Mouse (Mus musculus) heart, embryonic 16.5 days (tissue): ENCODE measurements around the gene Itgb4. TPM values are rescaled to one million over a fixed set of nuclear protein-coding genes. Genes with fewer than 3 reads are reported as not detected.
A peak's percentile ranks its signal among the peaks of the same experiment; 100 is the strongest.

Experiments used
- ATAC-seq: fragments of 200-750 bp; cut with Nextera tagmentation; replicated peaks from 2 replicates; pipeline ENCODE4 v1.8.0; 2017; ENCODE audit warnings: moderate number of reproducible peaks; ENCODE audit not compliant: insufficient read depth, low FRiP score; ENCODE audit errors: extremely low read depth
- H3K27ac ChIP-seq: fragments of 300-500 bp; sonication (generic); 2 replicates; pipeline ENCODE4 v1.5.1; 2014; ENCODE audit warnings: mild to moderate bottlenecking, low read length, control low read depth, moderate library complexity
- H3K27me3 ChIP-seq: fragments of 300-500 bp; sonication (generic); 2 replicates; pipeline ENCODE4 v1.6.1; 2014; ENCODE audit warnings: low read length, mixed read lengths; ENCODE audit not compliant: control insufficient read depth, insufficient read depth
- H3K36me3 ChIP-seq: fragments of 300-500 bp; sonication (generic); 2 replicates; pipeline ENCODE4 v1.6.1; 2014; ENCODE audit not compliant: control insufficient read depth, insufficient read depth
- H3K4me1 ChIP-seq: fragments of 300-500 bp; sonication (generic); 2 replicates; pipeline ENCODE4 v1.6.1; 2014; ENCODE audit warnings: low read length, mixed read lengths; ENCODE audit not compliant: control insufficient read depth, insufficient read depth
- H3K4me2 ChIP-seq: fragments of 300-500 bp; sonication (generic); 2 replicates; pipeline ENCODE4 v1.6.1; 2014; ENCODE audit warnings: low read depth, mild to moderate bottlenecking, control low read depth, low read length
- H3K4me3 ChIP-seq: fragments of 300-500 bp; sonication (generic); 2 replicates; pipeline ENCODE4 v1.5.1; 2014; ENCODE audit warnings: mild to moderate bottlenecking, control low read depth, low read length
- H3K9ac ChIP-seq: fragments of 300-500 bp; sonication (generic); 2 replicates; pipeline ENCODE4 v1.6.1; 2014; ENCODE audit warnings: low read length, control low read depth
- H3K9me3 ChIP-seq: fragments of 300-500 bp; sonication (generic); replicated peaks from 2 replicates; pipeline ENCODE4 v1.6.1; 2016; ENCODE audit warnings: low read length; ENCODE audit not compliant: control insufficient read depth
- WGBS: fragments of 180-500 bp; shearing (Covaris S2); extraction: QIAGEN DNeasy Blood & Tissue Kit; methylation state at CpG from one replicate; pipeline ENCODE4 v1.1.7; 2014; 5-methylcytosine and 5-hydroxymethylcytosine counted together
- polyA plus RNA-seq: library from polyadenylated mRNA; unstranded; fragments of >200 nt; fragmentation: Nextera tagmentation; extraction: Ambion mirVana; gene quantifications from 2 replicates; pipeline ENCODE4 v1.2.1, GENCODE M21; 2015

Gene Itgb4
- polyA plus RNA-seq, 1 experiment from 2014 or later: 4.4 TPM

GRCm38 (mm10) chr11:115962651-115963412, 11.7 kb upstream of the Itgb4 start:
- ATAC-seq: no peak
- no peak overlapping the region for H3K4me2 ChIP-seq
- 93% methylated on average over 9 of the region's 9 CpGs for WGBS
- H3K36me3 ChIP-seq: peaks cover 45% of the 10 kb centered on the region
- H3K4me1 ChIP-seq: no peaks in the 10 kb centered on the region
- no peaks in the 10 kb centered on the region for H3K27me3 ChIP-seq
- H3K9ac ChIP-seq: no peak overlapping the region
- no peak overlapping the region for H3K27ac ChIP-seq
- no peaks in the 10 kb centered on the region for H3K9me3 ChIP-seq
- H3K4me3 ChIP-seq: no peak overlapping the region

DNA sequence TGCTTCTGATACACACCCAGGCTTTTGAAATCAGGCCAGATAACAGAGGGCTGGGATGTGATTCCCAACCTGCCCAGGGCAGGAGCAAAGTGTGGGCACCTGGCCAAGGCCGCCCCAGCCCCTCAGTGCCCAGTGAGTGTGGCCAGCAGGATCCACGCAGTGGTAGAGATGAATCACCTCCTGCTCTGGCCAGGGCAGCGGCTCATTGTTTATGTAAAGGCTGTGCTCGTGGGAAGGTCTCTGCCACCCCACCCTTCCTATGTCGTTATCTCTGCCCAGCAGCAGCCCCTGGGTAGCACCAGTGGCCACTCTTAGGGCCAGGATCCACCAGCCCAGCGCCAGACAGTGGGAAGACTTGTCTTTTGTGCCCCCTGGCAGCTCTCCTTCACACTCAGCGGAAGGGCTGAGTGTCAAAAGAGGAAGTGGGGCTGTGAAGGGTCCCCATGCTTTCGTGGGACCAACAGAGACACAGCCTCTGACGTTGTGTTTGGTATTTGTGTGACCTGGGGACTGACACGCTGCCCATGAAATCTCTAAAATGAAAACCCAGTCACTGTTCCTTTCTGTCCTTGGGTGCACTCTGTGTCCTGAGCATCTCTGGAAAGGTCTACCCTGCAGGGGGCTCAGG, 9.4 kb upstream of the Itgb4 start:
- 0 out of 2 replicates have a peak, but pooled peaks cover 2% of the 10 kb centered on the region for H3K4me1 ChIP-seq
- ATAC-seq: 0 out of 2 replicates have a peak, but pooled peaks have one; percentile 49
- H3K36me3 ChIP-seq: peaks cover 39% of the 10 kb centered on the region
- peak overlapping the region; percentile 46; the same call in 1 of the 2 replicates for H3K27ac ChIP-seq
- no peak overlapping the region for H3K4me2 ChIP-seq
- H3K9ac ChIP-seq: no peak overlapping the region
- H3K27me3 ChIP-seq: no peaks in the 10 kb centered on the region
- no peak overlapping the region for H3K4me3 ChIP-seq
- WGBS: 63% methylated on average over 10 of the region's 10 CpGs
- no peaks in the 10 kb centered on the region for H3K9me3 ChIP-seq

- WGBS: 48% methylated on average over 5 of the region's 5 CpGs
These were observed 5.6 kb upstream of the Itgb4 start for GRCm38 (mm10) chr11:115968731-115969405.

GRCm38 (mm10) chr11:115970006-115970673, 4.4 kb upstream of the Itgb4 start:
- no peak overlapping the region for H3K27ac ChIP-seq
- no peak overlapping the region for H3K4me2 ChIP-seq
- H3K9ac ChIP-seq: no peak overlapping the region
- H3K36me3 ChIP-seq: peaks cover 11% of the 10 kb centered on the region
- H3K9me3 ChIP-seq: no peaks in the 10 kb centered on the region
- peaks cover 13% of the 10 kb centered on the region for H3K27me3 ChIP-seq
- WGBS: 59% methylated on average over 15 of the region's 15 CpGs
- ATAC-seq: no peak
- no peak overlapping the region for H3K4me3 ChIP-seq
- peaks cover 9% of the 10 kb centered on the region for H3K4me1 ChIP-seq

More at GRCm38 (mm10) chr11:115968731-115969405, 5.6 kb upstream of the Itgb4 start:
- Histone ChIP-seq H3K4me3 (no peak overlapping the region), H3K27me3 (peaks cover 3% of the 10 kb centered on the region), H3K4me2 (no peak overlapping the region), H3K36me3 (peaks cover 16% of the 10 kb centered on the region), H3K9ac (no peak overlapping the region), H3K9me3 (no peaks in the 10 kb centered on the region), H3K27ac (no peak overlapping the region), H3K4me1 (0 out of 2 replicates have a peak, but pooled peaks cover 2% of the 10 kb centered on the region)
- ATAC-seq: no peak

GRCm38 (mm10) chr11:115971016-115971415, 3.5 kb upstream of the Itgb4 start:
- Histone ChIP-seq H3K9ac (no peak overlapping the region), H3K27me3 (peaks cover 20% of the 10 kb centered on the region), H3K4me1 (peaks cover 11% of the 10 kb centered on the region), H3K4me3 (no peak overlapping the region), H3K4me2 (no peak overlapping the region), H3K27ac (no peak overlapping the region), H3K36me3 (peaks cover 6% of the 10 kb centered on the region), H3K9me3 (no peaks in the 10 kb centered on the region)
- 64% methylated on average over 6 of the region's 6 CpGs for WGBS
- no peak for ATAC-seq

DNA sequence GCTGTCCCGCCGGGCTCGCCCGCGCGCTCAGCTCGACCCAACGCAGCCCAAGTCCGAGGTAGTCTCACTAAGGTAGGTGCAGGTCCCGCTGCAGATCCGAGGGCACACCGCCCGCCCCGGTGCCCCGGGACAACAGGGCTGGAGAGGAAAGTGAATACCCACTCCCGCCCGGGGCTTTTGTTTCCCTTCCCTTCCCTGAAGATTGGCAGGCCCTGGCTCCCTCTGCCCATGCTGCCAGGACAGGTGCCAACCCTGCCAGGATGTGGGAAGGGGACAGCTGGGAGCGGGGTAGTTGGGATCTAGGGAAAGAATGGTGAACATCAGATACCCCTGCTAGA, 543 bp downstream of the Itgb4 start:
- Histone ChIP-seq H3K9ac (peak overlapping the region; percentile 69), H3K9me3 (no peaks in the 10 kb centered on the region), H3K4me3 (peak overlapping the region; percentile 55), H3K36me3 (no peaks in the 10 kb centered on the region), H3K4me2 (peak overlapping the region; percentile 83), H3K27me3 (peaks cover 33% of the 10 kb centered on the region), H3K4me1 (peaks cover 9% of the 10 kb centered on the region), H3K27ac (no peak overlapping the region)
- 3% methylated on average over 18 of the region's 18 CpGs for WGBS
- no peak for ATAC-seq

DNA sequence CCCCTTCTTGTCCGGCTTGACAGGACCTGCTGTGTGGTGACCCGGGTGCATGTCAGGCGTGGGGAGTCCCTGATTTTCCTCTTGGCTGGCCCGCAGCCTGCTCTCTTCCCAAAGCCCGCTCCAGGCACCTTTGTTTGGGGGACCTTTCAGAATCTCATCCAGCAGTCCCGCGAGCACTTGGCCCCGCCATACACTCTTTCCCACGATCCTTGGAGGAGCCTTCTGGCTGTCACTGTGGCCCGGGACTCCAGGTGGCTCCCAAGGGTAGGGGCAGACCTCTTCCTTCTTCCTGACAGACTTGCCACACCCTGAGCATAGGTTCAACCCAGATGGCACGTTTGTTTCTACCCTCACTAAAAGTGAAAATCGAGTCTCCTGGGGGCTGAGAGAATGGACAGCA, 1.0 kb downstream of the Itgb4 start:
- Histone ChIP-seq H3K4me3 (peak overlapping the region; percentile 55), H3K36me3 (no peaks in the 10 kb centered on the region), H3K9me3 (no peaks in the 10 kb centered on the region), H3K27me3 (peaks cover 33% of the 10 kb centered on the region), H3K9ac (peak overlapping the region; percentile 69), H3K4me2 (peak overlapping the region; percentile 9; the same call in 1 of the 2 replicates), H3K27ac (no peak overlapping the region; the same call in 1 of the 2 replicates), H3K4me1 (peaks cover 9% of the 10 kb centered on the region)
- ATAC-seq: no peak
- 34% methylated on average over 12 of the region's 12 CpGs for WGBS

DNA sequence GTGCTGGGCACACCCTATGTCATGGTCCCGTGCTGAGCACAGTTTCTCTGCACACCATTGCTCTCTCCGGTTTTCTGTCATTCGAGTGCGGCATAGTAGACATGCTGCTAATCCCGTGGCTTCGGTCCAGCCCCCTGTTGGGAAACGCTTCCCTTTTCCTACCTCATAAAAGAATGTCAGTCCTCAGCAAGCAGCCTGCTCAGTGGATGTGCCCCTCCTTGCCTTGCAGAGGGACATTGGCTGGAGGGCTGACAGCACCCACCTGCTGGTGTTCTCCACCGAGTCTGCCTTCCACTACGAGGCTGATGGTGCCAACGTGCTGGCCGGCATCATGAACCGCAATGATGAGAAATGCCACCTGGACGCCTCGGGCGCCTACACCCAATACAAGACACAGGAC, 8.0 kb downstream of the Itgb4 start:
- Histone ChIP-seq H3K4me2 (no peak overlapping the region), H3K27me3 (peaks cover 5% of the 10 kb centered on the region; the same call in 1 of the 2 replicates), H3K4me3 (no peak overlapping the region), H3K9ac (no peak overlapping the region), H3K9me3 (no peaks in the 10 kb centered on the region), H3K4me1 (no peaks in the 10 kb centered on the region), H3K36me3 (no peaks in the 10 kb centered on the region), H3K27ac (no peak overlapping the region)
- 88% methylated on average over 15 of the region's 15 CpGs for WGBS
- no peak for ATAC-seq
